Mouse (Mus musculus) ES-Bruce4 (cell line): ENCODE data around the gene Gm45837. TPM values are rescaled to one million over a fixed set of nuclear protein-coding genes. Genes with fewer than 3 reads are reported as not detected.

Experiments
- H3K27ac ChIP-seq: 2 replicates; pipeline ENCODE4 v1.5.1; 2012; ENCODE audit warnings: low read length, inconsistent platforms; ENCODE audit not compliant: insufficient read depth
- H3K27me3 ChIP-seq: 2 replicates; pipeline ENCODE4 v1.6.1; 2012; ENCODE audit warnings: mild to moderate bottlenecking, low read length, inconsistent platforms; ENCODE audit not compliant: control insufficient read depth, poor library complexity, insufficient read depth, severe bottlenecking
- H3K36me3 ChIP-seq: 2 replicates; pipeline ENCODE4 v1.6.1; 2012; ENCODE audit warnings: inconsistent platforms, mild to moderate bottlenecking, low read length, moderate library complexity; ENCODE audit not compliant: control insufficient read depth, poor library complexity, insufficient read depth, severe bottlenecking
- H3K4me1 ChIP-seq: one replicate; pipeline ENCODE4 v1.8.1; 2011; ENCODE audit warnings: low read length; ENCODE audit not compliant: control insufficient read depth, insufficient read depth
- H3K4me3 ChIP-seq: 2 replicates; pipeline ENCODE4 v1.5.1; 2011; ENCODE audit warnings: low read depth, mild to moderate bottlenecking, low read length
- H3K9ac ChIP-seq: 2 replicates; pipeline ENCODE4 v1.6.1; 2012; ENCODE audit warnings: low read depth, mild to moderate bottlenecking, inconsistent platforms; ENCODE audit not compliant: poor library complexity, severe bottlenecking
- H3K9me3 ChIP-seq: replicated peaks from 2 replicates; pipeline ENCODE4 v1.6.1; 2012; ENCODE audit warnings: mild to moderate bottlenecking, low read length, inconsistent platforms; ENCODE audit not compliant: control insufficient read depth, poor library complexity, insufficient read depth, severe bottlenecking
- CTCF ChIP-seq: IDR thresholded peaks from one replicate; pipeline ENCODE4 v1.8.1; 2011; ENCODE audit warnings: low read depth, low read length
- EP300 ChIP-seq: IDR thresholded peaks from 2 replicates; pipeline ENCODE4 v1.6.1; 2011; ENCODE audit warnings: low read depth, low read length; ENCODE audit not compliant: insufficient read depth
- POLR2A ChIP-seq: IDR thresholded peaks from one replicate; pipeline ENCODE4 v1.8.1; 2011; ENCODE audit warnings: low read length; ENCODE audit not compliant: insufficient read depth
- polyA plus RNA-seq: library from polyadenylated mRNA; stranded (reverse); fragments of >200 nt; gene quantifications from 2 replicates; pipeline ENCODE4 v1.2.4, GENCODE M21; 2011; ENCODE audit warnings: low read depth; ENCODE audit not compliant: missing spikeins, insufficient read depth, insufficient read length

Gm45837 gene
- polyA plus RNA-seq, 1 experiment: not detected

DNA sequence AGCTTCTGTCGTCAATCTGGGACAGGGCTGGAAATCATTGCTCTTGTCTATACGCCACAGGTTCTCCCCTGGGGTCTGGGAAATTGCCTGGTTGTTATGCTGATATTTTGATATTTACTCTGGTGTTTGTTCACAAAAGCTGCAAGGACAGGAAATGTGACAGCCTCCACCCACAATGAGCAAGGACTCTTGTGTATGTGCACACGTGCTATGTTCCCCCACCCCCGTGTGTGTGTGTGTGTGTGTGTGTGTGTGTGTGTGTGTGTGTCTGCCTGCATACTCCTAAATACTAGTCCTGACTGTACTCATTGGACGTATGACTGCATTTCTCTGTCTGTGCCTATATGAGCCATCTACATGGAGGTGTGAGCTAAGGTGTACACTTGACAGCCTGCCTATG is 67.4 kb downstream of the Gm45837 start:
- Histone ChIP-seq H3K4me1 (no peaks in the 10 kb centered on the region), H3K27me3 (no peaks in the 10 kb centered on the region)
- TF ChIP-seq CTCF: no peak
- TF ChIP-seq POLR2A: no peak
- TF ChIP-seq EP300: no peak

DNA sequence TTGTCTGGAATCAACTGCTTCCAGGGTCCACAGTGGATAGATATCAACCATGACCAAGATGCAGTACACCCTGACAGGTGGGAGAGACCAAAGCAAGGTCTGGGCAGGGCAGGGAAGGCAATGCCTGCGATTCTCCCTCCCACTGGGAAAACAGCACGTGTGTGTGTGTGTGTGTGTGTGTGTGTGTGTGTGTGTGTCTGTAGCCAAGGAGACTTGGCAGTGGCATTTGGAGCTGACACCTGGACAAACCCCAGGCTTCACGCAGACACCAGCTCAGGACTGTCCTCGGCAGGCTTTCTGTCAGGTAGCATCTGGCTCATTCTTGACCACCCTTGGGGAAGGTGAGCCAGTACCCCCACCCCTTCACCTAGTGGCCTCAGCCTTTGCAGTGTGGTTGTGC is 69.2 kb downstream of the Gm45837 start:
- Histone ChIP-seq H3K27ac (no peak overlapping the region), H3K9ac (no peak overlapping the region), H3K9me3 (no peaks in the 10 kb centered on the region), H3K4me3 (no peak overlapping the region), H3K27me3 (no peaks in the 10 kb centered on the region), H3K4me1 (no peaks in the 10 kb centered on the region), H3K36me3 (no peaks in the 10 kb centered on the region)
- TF ChIP-seq CTCF (no peak), EP300 (no peak), POLR2A (no peak)

More for the DNA sequence above, 67.4 kb downstream of the Gm45837 start:
- Histone ChIP-seq H3K9me3 (no peaks in the 10 kb centered on the region), H3K27ac (no peak overlapping the region), H3K4me3 (no peak overlapping the region), H3K36me3 (no peaks in the 10 kb centered on the region), H3K9ac (no peak overlapping the region)

DNA sequence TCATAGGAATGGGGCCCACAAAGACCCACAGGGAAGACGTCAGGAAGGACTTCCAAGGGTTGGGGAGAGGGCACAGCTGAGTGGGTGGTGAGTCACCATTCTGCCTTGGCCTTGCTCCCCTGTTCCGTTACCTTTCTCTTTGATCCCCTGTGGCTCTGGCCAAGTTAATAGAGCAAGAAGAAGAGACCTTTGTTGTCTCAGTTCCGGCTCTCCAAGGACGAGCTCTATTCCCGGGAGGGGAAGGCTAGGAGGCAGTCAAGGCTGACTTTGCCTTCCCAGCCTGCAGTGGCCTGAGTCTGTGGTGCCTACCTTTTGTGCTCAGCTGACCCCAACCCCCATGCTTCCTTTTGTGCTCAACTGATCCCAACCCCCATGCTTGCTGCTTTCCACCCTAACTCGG is 70.0 kb downstream of the Gm45837 start:
- H3K9ac ChIP-seq: no peak overlapping the region
- no peak overlapping the region for H3K4me3 ChIP-seq
- no peak for TF ChIP-seq POLR2A
- no peak for TF ChIP-seq CTCF
- no peak for TF ChIP-seq EP300
- no peaks in the 10 kb centered on the region for H3K27me3 ChIP-seq
- no peaks in the 10 kb centered on the region for H3K9me3 ChIP-seq
- no peaks in the 10 kb centered on the region for H3K36me3 ChIP-seq
- no peak overlapping the region for H3K27ac ChIP-seq
- H3K4me1 ChIP-seq: no peaks in the 10 kb centered on the region

DNA sequence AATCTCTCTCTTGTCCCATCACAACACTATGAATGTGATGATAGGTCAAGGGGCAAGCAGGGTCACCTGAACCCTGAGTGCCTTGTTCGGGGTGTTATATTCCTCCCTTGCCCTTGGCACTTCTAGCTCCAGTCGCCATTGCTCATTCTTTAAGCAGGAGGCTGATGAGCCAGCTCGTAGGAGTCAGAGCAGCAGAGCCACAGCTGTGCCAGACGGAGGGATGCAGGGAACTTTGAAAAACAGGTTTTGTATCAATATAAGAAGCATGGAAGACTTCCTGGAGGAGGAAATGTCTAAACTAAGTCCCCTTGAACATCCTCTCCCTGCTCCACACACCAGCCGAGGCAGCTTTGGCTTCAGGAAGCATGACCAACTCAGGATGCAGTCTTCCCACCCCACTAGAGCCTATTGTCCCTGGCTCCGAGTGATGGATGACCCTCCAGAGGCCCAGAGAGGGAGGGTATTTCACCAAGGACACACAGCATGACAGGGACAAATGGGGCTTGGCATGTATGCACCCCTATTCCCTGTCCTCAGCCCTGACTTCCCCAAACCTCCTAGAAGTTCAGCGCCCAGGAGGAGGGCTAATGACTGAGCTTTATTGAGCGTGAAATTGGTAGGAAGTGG is 71.3 kb downstream of the Gm45837 start:
- H3K9me3 ChIP-seq: no peaks in the 10 kb centered on the region
- no peak overlapping the region for H3K9ac ChIP-seq
- no peak overlapping the region for H3K4me3 ChIP-seq
- H3K27me3 ChIP-seq: no peaks in the 10 kb centered on the region
- no peaks in the 10 kb centered on the region for H3K4me1 ChIP-seq
- no peak overlapping the region for H3K27ac ChIP-seq
- TF ChIP-seq EP300 (no peak), POLR2A (no peak), CTCF (no peak)
- no peaks in the 10 kb centered on the region for H3K36me3 ChIP-seq

DNA sequence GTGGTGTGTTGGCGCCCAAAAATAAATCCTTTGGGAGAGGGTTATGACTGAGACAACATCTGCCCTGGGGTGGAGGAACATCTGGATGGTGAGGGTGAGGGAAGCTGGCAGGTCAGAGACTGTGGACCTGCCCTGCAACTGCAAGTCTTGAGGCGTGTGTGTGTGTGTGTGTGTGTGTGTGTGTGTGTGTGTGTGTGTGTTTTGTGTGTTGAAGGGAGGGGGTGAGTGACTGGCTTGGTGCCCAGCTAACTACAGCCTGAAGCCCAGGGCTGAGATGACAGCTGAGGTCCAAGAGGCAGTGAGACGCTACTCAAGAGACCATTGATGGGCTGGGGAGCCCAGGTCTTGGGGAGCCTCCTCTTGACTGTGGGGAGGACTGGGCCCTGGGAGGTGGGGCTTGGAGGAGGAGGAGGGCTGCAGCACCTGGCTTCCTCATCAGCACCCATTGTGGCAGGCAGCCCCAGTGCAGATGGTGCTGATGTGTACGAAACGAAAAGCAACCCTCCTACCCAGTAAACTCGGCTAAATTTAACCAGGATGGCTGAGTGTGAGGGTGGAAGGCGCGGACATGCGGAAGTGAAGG is 71.9 kb downstream of the Gm45837 start:
- no peaks in the 10 kb centered on the region for H3K4me1 ChIP-seq
- TF ChIP-seq EP300: no peak
- no peak for TF ChIP-seq POLR2A
- TF ChIP-seq CTCF: no peak
- H3K27me3 ChIP-seq: no peaks in the 10 kb centered on the region
- H3K9ac ChIP-seq: no peak overlapping the region
- H3K36me3 ChIP-seq: no peaks in the 10 kb centered on the region
- H3K27ac ChIP-seq: no peak overlapping the region
- H3K4me3 ChIP-seq: no peak overlapping the region
- no peaks in the 10 kb centered on the region for H3K9me3 ChIP-seq

DNA sequence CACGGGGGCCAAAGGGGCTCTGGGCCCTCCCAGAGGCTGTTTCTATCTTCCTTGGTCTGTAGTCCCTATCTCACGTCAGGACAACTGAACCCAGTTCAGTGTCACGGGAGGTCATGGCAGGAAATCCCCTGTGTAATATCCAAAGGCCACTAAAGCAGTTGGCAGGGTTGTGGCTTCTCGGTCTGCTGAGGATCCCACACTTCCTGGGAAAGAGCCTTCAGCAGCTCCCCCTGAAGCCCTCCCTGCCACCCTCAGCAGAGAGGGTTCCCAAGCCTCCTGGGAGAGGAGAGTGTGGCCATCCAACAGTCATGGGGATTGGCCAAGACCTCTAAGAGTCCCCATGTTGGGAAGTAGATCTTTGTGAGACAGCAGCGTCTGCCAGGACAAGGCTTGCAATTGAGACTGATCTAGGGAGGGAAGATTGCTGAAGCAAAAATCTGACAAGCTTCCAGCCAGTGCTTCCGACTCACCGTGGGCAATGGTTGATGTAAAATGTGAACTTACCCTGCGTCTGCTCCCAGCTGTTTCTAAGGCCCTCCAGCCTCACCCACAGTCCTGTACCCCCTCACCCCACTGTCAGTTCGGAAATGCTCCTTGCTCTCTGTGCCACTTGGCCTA is 72.9 kb downstream of the Gm45837 start:
- Histone ChIP-seq H3K4me3 (no peak overlapping the region), H3K27me3 (no peaks in the 10 kb centered on the region), H3K27ac (no peak overlapping the region), H3K36me3 (no peaks in the 10 kb centered on the region), H3K4me1 (no peaks in the 10 kb centered on the region), H3K9ac (no peak overlapping the region), H3K9me3 (no peaks in the 10 kb centered on the region)
- TF ChIP-seq CTCF (no peak), POLR2A (no peak), EP300 (no peak)
